Mouse (Mus musculus): ENCODE measurements around the gene Rora. TPM values are rescaled to one million over a fixed set of nuclear protein-coding genes. Genes with fewer than 3 reads are reported as not detected.

The Rora gene
- polyA plus RNA-seq, 1 experiment, result 0.85 TPM

DNA sequence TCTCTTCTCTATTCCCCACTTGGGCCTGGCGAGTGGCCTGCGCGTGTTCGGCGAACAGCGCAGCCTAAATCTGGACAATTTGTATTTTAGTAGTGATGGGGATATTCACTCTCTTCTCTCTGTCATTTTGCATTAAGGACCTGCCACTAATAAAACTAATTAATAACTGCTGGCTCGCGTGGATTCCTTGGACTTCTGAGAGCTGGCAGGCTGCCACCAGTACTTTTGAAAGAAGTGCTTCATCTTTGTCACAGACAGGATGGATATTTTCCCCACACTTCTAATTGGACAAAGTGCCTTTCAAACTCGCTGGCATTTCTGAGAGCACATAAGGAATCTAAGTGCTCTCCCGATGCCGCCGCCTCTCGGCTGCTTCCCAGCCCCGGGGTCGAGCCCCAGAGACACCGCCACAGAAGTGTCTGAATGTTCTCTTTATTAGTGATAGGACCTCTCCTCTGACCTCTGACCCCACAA, 41.9 kb downstream of the Rora start:
- H3K4me3 ChIP-seq (replicated peaks; ENCODE audit: control insufficient read depth, low read depth, low read length), result no peak overlapping the region
- H3K27ac ChIP-seq (ENCODE audit: control insufficient read depth, insufficient read depth, low read depth, low read length, poor library complexity), result no peak overlapping the region
- 84% methylated on average over 16 of the region's 16 CpGs for WGBS
- no peaks in the 10 kb centered on the region for H3K4me1 ChIP-seq (ENCODE audit: control insufficient read depth, insufficient read depth, low read length)
- TF ChIP-seq CTCF (IDR thresholded peaks at IDR 0.05; ENCODE audit: control insufficient read depth, insufficient read depth, low read length) (no peak), POLR2A (IDR thresholded peaks at IDR 0.05; ENCODE audit: borderline replicate concordance, control insufficient read depth, low read depth, low read length) (no peak)

DNA sequence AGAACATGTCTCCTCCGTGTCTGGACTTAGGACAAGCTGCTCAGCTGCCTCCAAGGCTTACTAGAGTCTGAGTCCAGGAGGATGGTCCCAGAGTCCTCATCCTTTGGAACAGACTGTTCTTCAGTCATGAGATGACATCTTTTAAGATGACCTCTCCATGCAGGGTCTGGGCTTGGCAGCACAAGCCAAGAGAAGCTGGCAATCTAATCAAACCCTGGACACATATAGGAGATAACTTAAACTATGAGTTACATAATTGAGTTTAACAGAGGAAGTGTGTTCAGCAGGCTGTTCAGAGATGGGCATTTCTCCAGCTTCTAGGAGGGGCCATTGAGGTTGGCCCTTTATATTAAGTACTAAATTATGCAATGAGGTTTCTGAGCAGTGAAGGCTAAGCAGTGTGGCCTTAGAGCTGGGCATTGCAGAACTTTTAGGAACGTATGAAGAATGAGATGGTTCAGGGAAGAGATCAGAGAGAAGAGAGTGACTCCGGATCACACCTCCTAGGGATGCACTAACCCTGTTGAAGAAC, 42.9 kb downstream of the Rora start:
- 49% methylated on average over 3 of the region's 3 CpGs for WGBS

DNA sequence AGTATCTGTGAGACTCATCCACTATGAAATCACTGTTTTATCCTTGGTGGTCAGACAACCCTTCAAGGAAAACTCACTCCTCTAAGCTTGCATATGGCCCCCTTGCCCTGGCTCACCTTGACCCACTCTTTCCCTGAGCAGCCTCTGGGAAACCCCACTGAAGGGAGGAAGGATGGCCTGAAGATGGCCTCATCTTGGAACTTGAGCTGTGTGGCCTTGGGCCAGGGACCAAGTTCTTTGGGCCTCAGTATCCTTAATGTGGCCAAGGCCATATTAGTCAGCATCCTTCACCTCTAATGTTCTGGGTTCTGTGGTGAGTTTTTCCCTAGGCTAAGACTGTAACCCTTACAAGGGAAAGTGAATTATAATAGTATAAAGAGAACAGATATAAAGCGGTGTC, 45.8 kb downstream of the Rora start:
- no peaks in the 10 kb centered on the region for H3K4me1 ChIP-seq (ENCODE audit: control insufficient read depth, insufficient read depth, low read length)
- no peak for TF ChIP-seq CTCF (IDR thresholded peaks at IDR 0.05; ENCODE audit: control insufficient read depth, insufficient read depth, low read length)
- WGBS, result 84% methylated on average over 1 of the region's 1 CpGs
- H3K27ac ChIP-seq (ENCODE audit: control insufficient read depth, insufficient read depth, low read depth, low read length, poor library complexity), result no peak overlapping the region
- no peak overlapping the region for H3K4me3 ChIP-seq (replicated peaks; ENCODE audit: control insufficient read depth, low read depth, low read length)

More for the DNA sequence above, 42.9 kb downstream of the Rora start:
- TF ChIP-seq POLR2A (IDR thresholded peaks at IDR 0.05; ENCODE audit: borderline replicate concordance, control insufficient read depth, low read depth, low read length) (no peak), CTCF (IDR thresholded peaks at IDR 0.05; ENCODE audit: control insufficient read depth, insufficient read depth, low read length) (no peak)
- no peaks in the 10 kb centered on the region for H3K4me1 ChIP-seq (ENCODE audit: control insufficient read depth, insufficient read depth, low read length)
- H3K4me3 ChIP-seq (replicated peaks; ENCODE audit: control insufficient read depth, low read depth, low read length), result no peak overlapping the region
- H3K27ac ChIP-seq (ENCODE audit: control insufficient read depth, insufficient read depth, low read depth, low read length, poor library complexity), result no peak overlapping the region

DNA sequence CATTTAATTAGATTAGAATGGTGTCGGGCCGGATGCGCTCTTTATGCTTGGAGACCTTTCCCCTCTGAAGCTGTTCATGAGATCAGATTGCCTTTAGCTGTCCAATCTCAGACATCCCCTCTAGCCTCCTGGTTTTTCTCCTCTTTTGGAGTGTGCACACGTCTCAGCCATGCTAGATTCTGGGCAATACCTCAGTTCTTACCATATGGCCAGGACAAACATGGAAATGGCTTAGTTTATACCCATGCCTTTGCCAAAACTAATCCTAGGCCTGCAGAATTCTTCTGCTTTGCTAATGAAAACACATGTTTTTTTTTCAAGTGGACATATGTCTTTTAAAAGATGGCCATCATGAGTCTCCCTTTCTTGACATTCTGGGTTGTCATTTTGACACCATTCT, 46.3 kb downstream of the Rora start:
- H3K4me1 ChIP-seq (ENCODE audit: control insufficient read depth, insufficient read depth, low read length), result no peaks in the 10 kb centered on the region
- H3K27ac ChIP-seq (ENCODE audit: control insufficient read depth, insufficient read depth, low read depth, low read length, poor library complexity), result no peak overlapping the region
- no peak overlapping the region for H3K4me3 ChIP-seq (replicated peaks; ENCODE audit: control insufficient read depth, low read depth, low read length)
- WGBS, result 80% methylated on average over 4 of the region's 4 CpGs
- no peak for TF ChIP-seq CTCF (IDR thresholded peaks at IDR 0.05; ENCODE audit: control insufficient read depth, insufficient read depth, low read length)
- no peak for TF ChIP-seq POLR2A (IDR thresholded peaks at IDR 0.05; ENCODE audit: borderline replicate concordance, control insufficient read depth, low read depth, low read length)

DNA sequence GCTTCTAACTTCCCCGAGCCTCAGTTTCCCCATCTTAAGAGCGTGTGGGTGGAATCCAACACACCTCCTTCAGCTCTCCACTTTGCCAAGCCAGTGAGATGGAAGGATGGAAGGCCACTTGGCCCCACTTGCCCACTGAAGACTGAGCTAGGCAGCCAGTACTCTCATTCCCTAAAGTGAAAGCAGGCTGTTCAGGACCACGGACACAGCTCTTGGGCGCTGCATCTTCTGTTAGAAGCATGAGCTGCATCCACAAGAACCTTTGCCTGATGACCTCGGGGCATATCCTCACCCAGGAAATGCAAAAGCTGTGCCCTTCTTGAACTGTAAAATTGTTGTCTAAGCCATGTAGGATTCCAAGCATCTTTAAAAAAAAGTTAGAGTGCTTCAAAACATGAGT, 54.0 kb downstream of the Rora start:
- H3K4me3 ChIP-seq (replicated peaks; ENCODE audit: control insufficient read depth, low read depth, low read length), result no peak overlapping the region
- H3K4me1 ChIP-seq (ENCODE audit: control insufficient read depth, insufficient read depth, low read length), result no peaks in the 10 kb centered on the region
- H3K27ac ChIP-seq (ENCODE audit: control insufficient read depth, insufficient read depth, low read depth, low read length, poor library complexity), result no peak overlapping the region
- TF ChIP-seq CTCF (IDR thresholded peaks at IDR 0.05; ENCODE audit: control insufficient read depth, insufficient read depth, low read length) (no peak), POLR2A (IDR thresholded peaks at IDR 0.05; ENCODE audit: borderline replicate concordance, control insufficient read depth, low read depth, low read length) (no peak)
- WGBS, result 53% methylated on average over 5 of the region's 5 CpGs

DNA sequence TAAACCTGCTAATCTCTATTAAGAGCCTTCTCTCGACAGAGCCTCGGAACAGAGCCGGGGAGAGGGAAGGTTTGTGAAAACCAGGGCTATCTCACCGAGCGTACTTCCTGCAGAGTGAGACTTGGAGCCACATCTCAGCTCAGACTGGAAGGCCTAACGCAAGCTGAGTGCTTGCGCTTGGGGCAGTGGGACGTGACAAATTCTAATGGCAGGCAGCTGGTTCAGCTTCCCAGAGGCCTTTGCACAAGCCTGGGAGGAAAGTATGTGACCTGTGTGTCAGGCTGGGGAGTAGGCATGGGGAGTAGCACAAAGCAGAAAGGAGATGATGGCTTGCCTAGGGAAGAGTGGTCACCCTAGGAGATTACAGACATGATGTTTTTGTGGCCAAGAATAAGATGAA, 55.6 kb downstream of the Rora start:
- TF ChIP-seq CTCF (IDR thresholded peaks at IDR 0.05; ENCODE audit: control insufficient read depth, insufficient read depth, low read length) (no peak), POLR2A (IDR thresholded peaks at IDR 0.05; ENCODE audit: borderline replicate concordance, control insufficient read depth, low read depth, low read length) (no peak)
- WGBS, result 76% methylated on average over 8 of the region's 8 CpGs
- no peaks in the 10 kb centered on the region for H3K4me1 ChIP-seq (ENCODE audit: control insufficient read depth, insufficient read depth, low read length)
- no peak overlapping the region for H3K4me3 ChIP-seq (replicated peaks; ENCODE audit: control insufficient read depth, low read depth, low read length)
- no peak overlapping the region for H3K27ac ChIP-seq (ENCODE audit: control insufficient read depth, insufficient read depth, low read depth, low read length, poor library complexity)

DNA sequence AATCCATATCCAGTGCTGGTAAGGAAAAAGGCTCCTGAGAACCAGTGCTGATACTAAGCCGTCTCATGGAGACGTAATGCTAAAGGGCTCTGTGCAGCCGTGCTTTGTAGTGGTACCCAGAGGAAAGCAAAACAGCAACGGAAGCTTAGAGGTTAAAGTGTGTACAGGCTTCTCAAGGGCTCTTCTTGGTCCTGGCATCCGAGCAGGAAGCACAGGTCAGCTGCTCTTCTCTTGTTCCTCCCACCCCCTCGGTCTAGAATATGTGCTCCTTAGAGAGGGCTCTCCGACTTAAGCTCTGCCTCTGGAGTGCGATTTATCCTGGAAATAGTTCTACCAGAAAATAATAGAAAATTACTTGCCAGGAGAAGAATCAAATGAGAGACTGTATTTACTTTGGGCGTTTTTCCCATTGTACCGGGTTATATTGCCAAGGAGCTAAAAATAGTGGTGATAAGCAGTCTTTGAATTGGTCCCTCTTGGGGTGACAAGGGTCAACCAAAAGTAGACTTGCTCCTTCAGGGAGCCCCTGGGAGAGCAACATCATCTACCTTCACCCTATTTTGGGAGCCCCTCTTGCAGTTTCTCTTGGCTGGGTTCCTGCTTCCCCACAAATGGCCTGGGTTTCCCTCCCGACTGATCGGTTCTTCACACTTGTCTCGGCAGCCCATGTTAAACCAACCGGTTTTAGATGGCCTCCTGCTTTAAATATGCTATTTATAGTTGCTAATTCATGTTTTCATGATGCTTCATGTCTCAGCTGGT, 57.5 kb downstream of the Rora start:
- 69% methylated on average over 14 of the region's 14 CpGs for WGBS
- Histone ChIP-seq H3K4me1 (ENCODE audit: control insufficient read depth, insufficient read depth, low read length) (no peaks in the 10 kb centered on the region), H3K27ac (ENCODE audit: control insufficient read depth, insufficient read depth, low read depth, low read length, poor library complexity) (no peak overlapping the region), H3K4me3 (replicated peaks; ENCODE audit: control insufficient read depth, low read depth, low read length) (no peak overlapping the region)
- TF ChIP-seq CTCF (IDR thresholded peaks at IDR 0.05; ENCODE audit: control insufficient read depth, insufficient read depth, low read length) (no peak), POLR2A (IDR thresholded peaks at IDR 0.05; ENCODE audit: borderline replicate concordance, control insufficient read depth, low read depth, low read length) (no peak)

DNA sequence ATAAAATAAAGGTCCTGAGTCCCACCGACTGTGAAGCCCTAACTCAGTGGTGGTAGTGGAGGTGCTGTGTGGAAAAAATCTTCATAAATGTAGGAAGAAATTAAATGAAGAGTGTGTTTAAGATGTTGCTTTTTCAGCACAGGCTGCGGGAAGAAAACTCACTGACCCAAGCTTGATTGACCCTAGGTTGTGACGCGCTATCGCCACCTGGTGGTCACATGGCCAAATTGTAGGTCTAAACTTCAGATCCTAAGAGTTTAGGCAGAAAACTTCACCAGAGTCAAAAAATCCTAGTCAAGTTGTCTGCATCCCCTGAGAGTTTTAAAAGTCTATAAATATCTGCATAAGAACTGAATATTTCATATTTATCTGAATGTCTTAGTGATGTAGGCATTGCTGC, 63.4 kb downstream of the Rora start:
- no peak for TF ChIP-seq POLR2A (IDR thresholded peaks at IDR 0.05; ENCODE audit: borderline replicate concordance, control insufficient read depth, low read depth, low read length)
- peak; percentile 61 for TF ChIP-seq CTCF (IDR thresholded peaks at IDR 0.05; ENCODE audit: control insufficient read depth, insufficient read depth, low read length)
- Histone ChIP-seq H3K4me3 (replicated peaks; ENCODE audit: control insufficient read depth, low read depth, low read length) (no peak overlapping the region), H3K4me1 (ENCODE audit: control insufficient read depth, insufficient read depth, low read length) (no peaks in the 10 kb centered on the region), H3K27ac (ENCODE audit: control insufficient read depth, insufficient read depth, low read depth, low read length, poor library complexity) (no peak overlapping the region)
- WGBS, result 30% methylated on average over 5 of the region's 5 CpGs
